Mouse (Mus musculus) kidney, adult 2 months (tissue): ENCODE results near the gene Mptx1. TPM values are rescaled to one million over a fixed set of nuclear protein-coding genes. Genes with fewer than 3 reads are reported as not detected.
"Not testable (repeated sequence)": the region's sequence is repeated elsewhere in the genome, so short reads cannot be mapped to it uniquely, and the experiment has no call there.

Experiments used
- DNase-seq: peaks from one replicate; pipeline ENCODE4 v3.0.0; 2021
- H3K27ac ChIP-seq: fragments of 200-500 bp; 2 replicates; pipeline ENCODE4 v1.5.1; 2012; ENCODE audit warnings: low read depth, low read length, control low read depth, inconsistent platforms; ENCODE audit not compliant: insufficient read depth
- H3K27me3 ChIP-seq: fragments of 200-500 bp; replicated peaks from 2 replicates; pipeline ENCODE4 v1.6.1; 2012; ENCODE audit warnings: mild to moderate bottlenecking, moderate library complexity, low read length, inconsistent platforms; ENCODE audit not compliant: control insufficient read depth, insufficient read depth
- H3K36me3 ChIP-seq: fragments of 200-500 bp; 2 replicates; pipeline ENCODE4 v1.6.1; 2012; ENCODE audit warnings: mild to moderate bottlenecking, moderate library complexity, low read length, inconsistent platforms; ENCODE audit not compliant: control insufficient read depth, insufficient read depth
- H3K4me1 ChIP-seq: fragments of 200-500 bp; 2 replicates; pipeline ENCODE4 v1.6.1; 2011; ENCODE audit warnings: low read length; ENCODE audit not compliant: control insufficient read depth, insufficient read depth
- H3K4me3 ChIP-seq: fragments of 200-500 bp; 2 replicates; pipeline ENCODE4 v1.5.1; 2011; ENCODE audit warnings: mild to moderate bottlenecking, low read depth, low read length, control low read depth; ENCODE audit not compliant: insufficient read depth
- CTCF ChIP-seq: fragments of 200-500 bp; conservative IDR thresholded peaks from 2 replicates; pipeline ENCODE4 v1.5.1; 2011; ENCODE audit warnings: low read depth, mild to moderate bottlenecking, control low read depth, low read length, moderate library complexity, mixed read lengths; ENCODE audit not compliant: insufficient read depth, insufficient read length
- POLR2A ChIP-seq: fragments of 200-500 bp; IDR thresholded peaks from one replicate; pipeline ENCODE4 v1.6.1; 2011; ENCODE audit warnings: low read depth, low read length, control low read depth
- WGBS: fragments of 180-500 bp; shearing (Covaris S2); methylation state at CpG from one replicate; pipeline ENCODE4 v1.1.7; 2018; 5-methylcytosine and 5-hydroxymethylcytosine counted together
- polyA plus RNA-seq: library from polyadenylated mRNA; depleted of rRNA; stranded (reverse); fragments of >200 nt; gene quantifications from 2 replicates; pipeline ENCODE4 v1.2.3, GENCODE M21; 2012; rRNA removed

Mptx1 gene
- not detected in 2 replicates for polyA plus RNA-seq

DNA sequence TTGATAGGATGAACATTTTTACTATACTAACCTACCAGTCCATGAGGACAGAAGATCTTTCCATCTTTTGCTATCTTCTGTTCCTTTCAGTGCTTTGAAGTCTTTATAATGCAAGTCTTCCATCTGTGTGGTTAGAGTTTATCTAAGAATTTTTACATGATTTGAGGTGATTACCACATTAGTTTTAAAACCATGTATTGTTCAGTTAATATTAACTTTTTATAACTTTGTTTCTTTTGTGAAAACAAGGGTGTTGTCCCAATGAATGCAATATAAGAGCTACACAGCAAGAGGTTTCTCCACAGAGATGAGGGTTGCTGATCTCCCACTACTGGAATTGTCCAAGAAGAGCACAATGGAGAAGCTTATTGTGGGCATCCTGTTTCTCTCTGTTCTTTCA lies at the start of gene Mptx1:
Mptx1 (plus strand) TSS at position 301 of the 400 bp plus-strand sequence.
- Histone ChIP-seq H3K4me1 (no peaks in the 10 kb centered on the region), H3K27me3 (no peaks in the 10 kb centered on the region), H3K27ac (no peak within 1 kb of the TSS), H3K36me3 (no peaks in the 10 kb centered on the region), H3K4me3 (no peak within 1 kb of the TSS)
- DNase-seq: no peak
- TF ChIP-seq CTCF (no peak), POLR2A (no peak)

- TF ChIP-seq POLR2A: no peak
- TF ChIP-seq CTCF: no peak
- no peak for DNase-seq
- Histone ChIP-seq H3K36me3 (no peaks in the 10 kb centered on the region), H3K27me3 (no peaks in the 10 kb centered on the region), H3K27ac (no peak overlapping the region), H3K4me1 (no peaks in the 10 kb centered on the region), H3K4me3 (no peak overlapping the region)
- WGBS: 38% methylated on average over 1 of the region's 1 CpGs
Measured at GRCm38 (mm10) chr1:174303162-174303561, 27.2 kb upstream of the Mptx1 start.

DNA sequence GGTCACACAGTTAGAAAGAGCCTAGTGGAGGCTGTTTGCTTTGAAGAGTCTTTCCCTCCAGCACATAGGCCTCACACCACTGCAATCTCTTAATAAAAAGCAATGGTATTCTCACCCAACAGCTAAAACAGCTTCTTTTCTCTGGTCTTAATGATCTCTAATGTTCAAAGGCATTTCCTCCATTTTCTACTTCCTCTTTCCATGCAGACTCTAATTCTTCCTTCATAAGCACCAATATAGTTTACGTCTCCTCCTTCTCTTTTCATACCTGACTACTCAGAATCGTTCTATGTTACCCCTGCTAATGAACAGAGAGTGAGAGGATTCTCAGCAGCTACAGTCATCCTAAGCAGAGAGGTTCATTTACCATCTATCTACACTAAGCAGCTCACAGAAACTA lies 13.0 kb upstream of the Mptx1 start:
- 59% methylated on average over 2 of the region's 2 CpGs for WGBS
- TF ChIP-seq CTCF (no peak), POLR2A (no peak)
- DNase-seq: no peak
- no peaks in the 10 kb centered on the region for H3K27me3 ChIP-seq
- no peak overlapping the region for H3K27ac ChIP-seq
- H3K36me3 ChIP-seq: no peaks in the 10 kb centered on the region
- no peak overlapping the region for H3K4me3 ChIP-seq
- no peaks in the 10 kb centered on the region for H3K4me1 ChIP-seq

DNA sequence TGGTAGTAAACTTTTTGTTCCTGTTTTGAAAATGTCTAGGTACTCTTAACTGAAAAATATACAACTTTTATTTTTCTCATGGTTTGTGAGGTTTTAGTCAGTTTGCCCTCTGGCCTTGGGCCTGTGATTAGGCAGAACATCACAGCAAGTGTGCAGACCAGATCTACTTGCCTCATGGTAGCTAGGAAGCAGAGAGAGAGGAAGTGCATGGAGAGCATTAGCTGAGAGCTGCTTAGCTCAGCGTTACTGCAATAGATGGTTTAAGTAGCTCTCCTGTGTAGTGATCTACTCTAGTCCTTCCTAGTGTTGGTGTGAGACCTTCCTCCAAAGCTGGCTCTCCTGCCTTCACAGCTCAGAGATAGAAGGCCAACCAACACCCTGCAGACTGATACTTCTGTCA lies 23.3 kb downstream of the Mptx1 start:
- not testable (repeated sequence) for DNase-seq, H3K27me3 ChIP-seq, H3K4me3 ChIP-seq, H3K27ac ChIP-seq, H3K4me1 ChIP-seq, H3K36me3 ChIP-seq
- WGBS: 70% methylated on average over 1 of the region's 1 CpGs

DNA sequence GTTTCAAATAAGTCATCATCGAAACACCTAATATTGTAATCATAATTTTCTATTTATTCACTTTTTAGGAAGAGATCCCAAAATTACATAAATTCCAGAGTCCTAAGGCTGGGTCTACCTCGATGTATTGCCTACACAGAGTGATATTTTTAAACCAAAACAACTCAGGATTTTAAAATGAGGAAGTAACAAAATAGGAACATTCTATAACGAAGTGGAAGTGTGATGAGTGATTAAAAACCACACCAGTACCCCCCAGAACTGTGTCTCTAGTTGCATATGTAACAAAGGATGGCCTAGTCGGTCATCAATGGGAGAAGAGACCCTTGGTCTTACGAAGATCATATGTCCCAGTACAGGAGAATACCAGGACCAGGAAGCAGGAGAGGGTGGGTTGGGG lies 24.3 kb downstream of the Mptx1 start:
- 65% methylated on average over 5 of the region's 5 CpGs for WGBS
- no peak for TF ChIP-seq POLR2A
- no peak for TF ChIP-seq CTCF

DNA sequence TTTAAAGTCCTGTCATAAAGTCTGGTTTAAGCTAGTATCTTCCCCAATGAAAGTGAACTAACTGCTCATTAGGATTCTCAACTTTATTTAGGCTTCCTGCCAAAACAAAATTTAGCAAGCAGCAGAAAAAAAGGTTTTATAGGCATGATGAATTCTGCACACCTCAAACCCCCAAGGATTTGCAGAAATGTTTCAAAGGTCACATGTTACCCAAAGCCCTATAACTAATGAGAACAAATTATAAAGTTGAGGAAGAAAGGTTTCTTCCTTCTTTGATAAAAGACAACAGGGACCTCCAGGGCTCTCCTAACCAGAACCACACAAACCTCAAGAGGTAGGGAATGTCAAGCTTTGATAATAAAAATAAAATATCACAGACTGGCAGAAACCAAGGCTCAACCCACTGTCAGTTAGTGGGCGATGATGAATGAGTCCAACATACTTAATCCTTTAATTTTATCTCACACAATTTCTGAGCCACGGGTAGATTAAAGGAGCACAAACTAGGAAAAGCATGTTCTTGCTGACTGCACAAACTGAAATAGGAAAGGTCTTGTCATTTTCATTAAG lies 34.6 kb downstream of the Mptx1 start, which contains the start of gene Olfr417:
Olfr417 (plus strand) TSS at position 241 of the 570 bp plus-strand sequence.
- no peak for TF ChIP-seq CTCF
- TF ChIP-seq POLR2A: no peak
- H3K27me3 ChIP-seq: no peaks in the 10 kb centered on the region
- no peak for DNase-seq
- WGBS: 60% methylated on average over 2 of the region's 2 CpGs
- no peak within 1 kb of the TSS for H3K27ac ChIP-seq
- no peaks in the 10 kb centered on the region for H3K36me3 ChIP-seq
- H3K4me1 ChIP-seq: no peaks in the 10 kb centered on the region
- H3K4me3 ChIP-seq: no peak within 1 kb of the TSS

More for the DNA sequence above, 24.3 kb downstream of the Mptx1 start:
- no peaks in the 10 kb centered on the region for H3K4me1 ChIP-seq
- no peaks in the 10 kb centered on the region for H3K36me3 ChIP-seq
- H3K27me3 ChIP-seq: no peaks in the 10 kb centered on the region
- no peak overlapping the region for H3K27ac ChIP-seq
- H3K4me3 ChIP-seq: no peak overlapping the region
- no peak for DNase-seq

- no peaks in the 10 kb centered on the region for H3K36me3 ChIP-seq
- no peak for TF ChIP-seq POLR2A
- TF ChIP-seq CTCF: no peak
- no peak overlapping the region for H3K27ac ChIP-seq
- H3K4me1 ChIP-seq: no peaks in the 10 kb centered on the region
- WGBS: 93% methylated on average over 3 of the region's 3 CpGs
- no peaks in the 10 kb centered on the region for H3K27me3 ChIP-seq
- no peak overlapping the region for H3K4me3 ChIP-seq
- no peak for DNase-seq
Measured at GRCm38 (mm10) chr1:174373799-174374198, 43.5 kb downstream of the Mptx1 start.

Other genes starting within 250 kb of the Mptx1 start
- not detected in 2 replicates for gene Olfr429, start 246.2 kb upstream of the Mptx1 start, polyA plus RNA-seq
- not detected in 2 replicates for gene Olfr427, start 233.6 kb upstream of the Mptx1 start, polyA plus RNA-seq
- not detected in 2 replicates for gene Olfr231, start 209.4 kb upstream of the Mptx1 start, polyA plus RNA-seq
- gene Olfr424, start 199.0 kb upstream of the Mptx1 start, polyA plus RNA-seq: not detected in 2 replicates
- gene Olfr420, start 174.9 kb upstream of the Mptx1 start, polyA plus RNA-seq: not detected in 2 replicates
- gene Spta1, start 157.7 kb upstream of the Mptx1 start, polyA plus RNA-seq: 0.01 and 0.02 TPM in 2 replicates
- not detected in 2 replicates for gene Olfr419, start 78.5 kb upstream of the Mptx1 start, polyA plus RNA-seq
- not detected in 2 replicates for gene Olfr417, start 34.6 kb downstream of the Mptx1 start, polyA plus RNA-seq
- not detected in 2 replicates for gene Olfr248, start 60.5 kb downstream of the Mptx1 start, polyA plus RNA-seq
- not detected in 2 replicates for gene Olfr414, start 93.5 kb downstream of the Mptx1 start, polyA plus RNA-seq
- not detected in 2 replicates for gene Olfr220, start 111.6 kb downstream of the Mptx1 start, polyA plus RNA-seq
- 0.04 and 0.06 TPM in 2 replicates for gene Fmn2, start 171.3 kb downstream of the Mptx1 start, polyA plus RNA-seq